Mouse (Mus musculus): ENCODE measurements around the gene Nfatc3. TPM values are rescaled to one million over a fixed set of nuclear protein-coding genes. Genes with fewer than 3 reads are reported as not detected.
A peak's percentile ranks its signal among the peaks of the same experiment; 100 is the strongest.

Gene Nfatc3
- polyA plus RNA-seq, 1 experiment from 2014 or later = 5.3 TPM

GRCm38 (mm10) chr8:106039605-106040004 is 19.0 kb upstream of the Nfatc3 start:
- H3K4me3 ChIP-seq (replicated peaks; ENCODE audit: low read length) = no peak overlapping the region
- 83% methylated on average over 4 of the region's 4 CpGs for WGBS
- no peaks in the 10 kb centered on the region for H3K27me3 ChIP-seq (ENCODE audit: control insufficient read depth, insufficient read depth, low read length)
- H3K9me3 ChIP-seq (replicated peaks; ENCODE audit: control insufficient read depth, low read length) = no peaks in the 10 kb centered on the region
- peaks cover 2% of the 10 kb centered on the region; the same call in 1 of the 2 replicates for H3K4me1 ChIP-seq (ENCODE audit: control insufficient read depth, insufficient read depth, low read length)
- H3K36me3 ChIP-seq (ENCODE audit: control insufficient read depth, insufficient read depth, low read length) = no peaks in the 10 kb centered on the region
- H3K4me2 ChIP-seq (ENCODE audit: low read depth, low read length) = no peak overlapping the region
- no peak overlapping the region for H3K9ac ChIP-seq (ENCODE audit: low read length)
- no peak for ATAC-seq (ENCODE audit: insufficient read depth, low FRiP score)
- no peak overlapping the region for H3K27ac ChIP-seq (ENCODE audit: low read length)

DNA sequence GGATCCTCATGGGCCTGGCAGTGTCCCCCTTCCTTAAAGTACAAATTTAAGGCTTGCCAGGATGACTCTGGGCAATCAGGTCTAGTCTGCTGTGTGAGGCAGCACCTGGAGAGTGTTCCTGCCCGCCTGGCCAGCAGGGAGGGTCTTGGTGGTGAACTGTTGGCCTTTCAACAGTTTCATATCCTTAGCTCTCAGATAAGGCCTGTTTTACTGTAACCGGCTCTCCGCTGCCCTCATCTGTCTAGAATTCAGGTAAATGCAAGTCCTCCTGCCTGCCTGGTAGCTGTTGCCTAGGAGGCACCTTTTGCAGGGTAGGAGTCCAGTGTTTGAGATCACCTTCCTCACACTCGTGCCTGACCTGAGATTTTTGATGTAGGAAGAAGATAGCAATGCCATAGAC is 18.4 kb upstream of the Nfatc3 start:
- Histone ChIP-seq H3K9me3 (replicated peaks; ENCODE audit: control insufficient read depth, low read length) (no peaks in the 10 kb centered on the region), H3K4me3 (replicated peaks; ENCODE audit: low read length) (no peak overlapping the region), H3K9ac (ENCODE audit: low read length) (no peak overlapping the region), H3K27ac (ENCODE audit: low read length) (no peak overlapping the region), H3K4me2 (ENCODE audit: low read depth, low read length) (no peak overlapping the region), H3K4me1 (ENCODE audit: control insufficient read depth, insufficient read depth, low read length) (peaks cover 2% of the 10 kb centered on the region; the same call in 1 of the 2 replicates), H3K36me3 (ENCODE audit: control insufficient read depth, insufficient read depth, low read length) (peaks cover 5% of the 10 kb centered on the region; the same call in 1 of the 2 replicates), H3K27me3 (ENCODE audit: control insufficient read depth, insufficient read depth, low read length) (no peaks in the 10 kb centered on the region)
- 61% methylated on average over 4 of the region's 4 CpGs for WGBS
- no peak for ATAC-seq (ENCODE audit: insufficient read depth, low FRiP score)

DNA sequence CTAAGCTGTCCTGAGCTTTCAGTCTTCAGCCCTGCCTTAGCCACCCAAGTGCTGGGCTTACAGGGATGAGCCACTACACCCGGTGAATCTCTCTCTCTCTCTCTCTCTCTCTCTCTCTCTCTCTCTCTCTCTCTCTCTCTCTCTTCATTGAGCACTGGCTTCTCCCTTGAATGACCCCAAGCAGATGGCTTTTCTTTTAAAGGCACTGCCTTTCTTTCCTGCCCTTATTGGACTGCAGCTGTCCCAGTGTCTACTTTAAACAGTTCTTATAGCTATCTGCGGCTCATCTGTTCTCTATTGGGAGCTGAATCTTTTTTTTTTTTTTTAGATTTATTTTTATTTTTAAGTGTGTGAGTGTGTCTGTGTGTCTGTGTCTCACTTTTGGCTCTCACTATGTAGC is 15.6 kb upstream of the Nfatc3 start:
- Histone ChIP-seq H3K4me2 (ENCODE audit: low read depth, low read length) (no peak overlapping the region), H3K9ac (ENCODE audit: low read length) (no peak overlapping the region), H3K27ac (ENCODE audit: low read length) (no peak overlapping the region), H3K9me3 (replicated peaks; ENCODE audit: control insufficient read depth, low read length) (no peaks in the 10 kb centered on the region), H3K36me3 (ENCODE audit: control insufficient read depth, insufficient read depth, low read length) (peaks cover 5% of the 10 kb centered on the region; the same call in 1 of the 2 replicates), H3K4me1 (ENCODE audit: control insufficient read depth, insufficient read depth, low read length) (peaks cover 2% of the 10 kb centered on the region; the same call in 1 of the 2 replicates), H3K27me3 (ENCODE audit: control insufficient read depth, insufficient read depth, low read length) (no peaks in the 10 kb centered on the region), H3K4me3 (replicated peaks; ENCODE audit: low read length) (no peak overlapping the region)
- WGBS = 69% methylated on average over 2 of the region's 2 CpGs
- no peak for ATAC-seq (ENCODE audit: insufficient read depth, low FRiP score)

GRCm38 (mm10) chr8:106044151-106044550 is 14.5 kb upstream of the Nfatc3 start:
- WGBS = 61% methylated on average over 3 of the region's 3 CpGs

DNA sequence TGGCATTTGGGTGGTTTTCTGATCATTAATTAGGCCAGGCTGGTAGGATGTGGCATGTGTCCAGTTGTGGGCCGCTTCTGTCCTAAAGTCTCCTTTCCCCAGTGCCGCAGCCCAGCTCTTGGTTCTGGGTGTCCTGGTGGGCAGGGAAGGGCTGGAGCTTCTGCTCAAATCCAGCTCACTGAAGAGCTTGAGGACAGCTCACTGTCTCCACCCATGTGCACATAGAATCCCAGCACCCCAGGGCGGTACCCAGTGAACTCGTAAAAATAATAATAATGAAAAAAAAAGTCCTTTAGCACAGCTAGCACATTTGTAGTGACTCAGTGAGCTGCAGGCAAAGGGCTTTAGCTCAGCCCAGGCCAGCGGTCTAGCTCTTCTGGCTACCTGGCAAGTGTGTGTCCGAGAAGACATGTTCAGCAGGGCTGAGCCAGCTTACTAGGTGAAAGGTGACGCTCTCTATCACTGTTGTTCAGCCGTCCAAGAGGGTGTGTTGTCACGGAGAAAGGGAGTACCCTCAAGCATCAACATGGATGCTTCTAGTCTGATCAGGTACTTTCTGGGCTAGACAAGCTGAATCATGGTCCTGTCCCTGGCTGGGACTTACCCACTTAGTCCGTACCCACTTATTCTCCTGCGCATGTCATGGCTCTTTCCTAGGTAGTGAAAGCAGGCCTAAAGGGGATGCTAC is 11.6 kb upstream of the Nfatc3 start:
- WGBS = 92% methylated on average over 11 of the region's 11 CpGs
- H3K4me3 ChIP-seq (replicated peaks; ENCODE audit: low read length) = no peak overlapping the region
- H3K4me2 ChIP-seq (ENCODE audit: low read depth, low read length) = no peak overlapping the region
- no peak for ATAC-seq (ENCODE audit: insufficient read depth, low FRiP score)
- H3K36me3 ChIP-seq (ENCODE audit: control insufficient read depth, insufficient read depth, low read length) = peaks cover 8% of the 10 kb centered on the region; the same call in 1 of the 2 replicates
- no peak overlapping the region for H3K9ac ChIP-seq (ENCODE audit: low read length)
- no peak overlapping the region for H3K27ac ChIP-seq (ENCODE audit: low read length)
- no peaks in the 10 kb centered on the region for H3K27me3 ChIP-seq (ENCODE audit: control insufficient read depth, insufficient read depth, low read length)
- no peaks in the 10 kb centered on the region for H3K9me3 ChIP-seq (replicated peaks; ENCODE audit: control insufficient read depth, low read length)
- no peaks in the 10 kb centered on the region for H3K4me1 ChIP-seq (ENCODE audit: control insufficient read depth, insufficient read depth, low read length)

More at GRCm38 (mm10) chr8:106044151-106044550, 14.5 kb upstream of the Nfatc3 start:
- Histone ChIP-seq H3K4me2 (ENCODE audit: low read depth, low read length) (no peak overlapping the region), H3K4me3 (replicated peaks; ENCODE audit: low read length) (no peak overlapping the region), H3K9me3 (replicated peaks; ENCODE audit: control insufficient read depth, low read length) (no peaks in the 10 kb centered on the region), H3K27ac (ENCODE audit: low read length) (no peak overlapping the region), H3K4me1 (ENCODE audit: control insufficient read depth, insufficient read depth, low read length) (peaks cover 2% of the 10 kb centered on the region; the same call in 1 of the 2 replicates), H3K36me3 (ENCODE audit: control insufficient read depth, insufficient read depth, low read length) (peaks cover 5% of the 10 kb centered on the region; the same call in 1 of the 2 replicates), H3K9ac (ENCODE audit: low read length) (peak overlapping the region; percentile 7; the same call in 1 of the 2 replicates), H3K27me3 (ENCODE audit: control insufficient read depth, insufficient read depth, low read length) (no peaks in the 10 kb centered on the region)
- no peak for ATAC-seq (ENCODE audit: insufficient read depth, low FRiP score)

DNA sequence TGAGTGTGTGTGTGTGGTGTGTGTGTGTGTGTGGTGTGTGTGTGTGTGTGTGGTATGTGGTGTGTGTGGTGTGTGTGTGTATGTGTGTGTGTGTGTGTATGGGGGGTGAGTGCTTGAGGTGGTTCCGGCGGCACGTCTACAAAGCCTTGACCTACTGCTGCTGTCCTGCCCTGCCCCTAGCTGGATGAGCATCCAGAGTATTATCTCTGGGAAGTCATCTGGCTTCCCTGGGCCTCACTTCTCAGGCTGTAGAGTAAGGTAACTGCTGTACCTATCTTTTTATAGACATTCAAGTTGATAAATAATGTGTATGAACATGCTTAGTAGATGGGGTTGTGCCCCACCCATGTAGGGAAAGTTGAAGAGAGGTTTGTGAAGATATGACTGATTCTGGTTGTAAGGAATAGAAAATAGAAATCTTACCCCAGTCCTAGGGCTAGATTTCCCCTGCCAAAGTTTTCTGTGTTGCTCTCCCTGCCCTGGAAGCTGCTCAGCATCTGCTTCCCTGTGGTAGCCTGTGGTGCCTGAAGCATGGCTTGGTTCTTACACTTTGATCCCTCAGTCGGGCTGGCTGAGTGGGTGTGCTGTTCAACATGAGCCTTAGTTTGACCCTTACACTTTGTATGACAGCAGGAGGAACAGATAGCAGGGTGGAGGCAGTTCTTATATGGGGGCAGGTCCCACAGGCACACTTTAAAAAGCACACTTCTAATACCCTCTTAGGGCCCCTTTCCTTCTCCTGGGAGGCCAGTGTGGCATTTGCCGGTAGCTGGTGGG is 10.6 kb upstream of the Nfatc3 start:
- H3K9me3 ChIP-seq (replicated peaks; ENCODE audit: control insufficient read depth, low read length) = no peaks in the 10 kb centered on the region
- 80% methylated on average over 5 of the region's 5 CpGs for WGBS
- no peaks in the 10 kb centered on the region for H3K27me3 ChIP-seq (ENCODE audit: control insufficient read depth, insufficient read depth, low read length)

GRCm38 (mm10) chr8:106049840-106050239 is 8.8 kb upstream of the Nfatc3 start:
- no peak for ATAC-seq (ENCODE audit: insufficient read depth, low FRiP score)

More for the DNA sequence above, 10.6 kb upstream of the Nfatc3 start:
- H3K4me2 ChIP-seq (ENCODE audit: low read depth, low read length) = no peak overlapping the region
- no peak overlapping the region for H3K4me3 ChIP-seq (replicated peaks; ENCODE audit: low read length)
- H3K4me1 ChIP-seq (ENCODE audit: control insufficient read depth, insufficient read depth, low read length) = no peaks in the 10 kb centered on the region
- no peak overlapping the region for H3K9ac ChIP-seq (ENCODE audit: low read length)
- no peak overlapping the region for H3K27ac ChIP-seq (ENCODE audit: low read length)
- ATAC-seq (ENCODE audit: insufficient read depth, low FRiP score) = no peak
- H3K36me3 ChIP-seq (ENCODE audit: control insufficient read depth, insufficient read depth, low read length) = peaks cover 11% of the 10 kb centered on the region; the same call in 1 of the 2 replicates

GRCm38 (mm10) chr8:106051068-106051467 is 7.6 kb upstream of the Nfatc3 start:
- 82% methylated on average over 3 of the region's 3 CpGs for WGBS
- no peaks in the 10 kb centered on the region for H3K9me3 ChIP-seq (replicated peaks; ENCODE audit: control insufficient read depth, low read length)

More at GRCm38 (mm10) chr8:106049840-106050239, 8.8 kb upstream of the Nfatc3 start:
- Histone ChIP-seq H3K4me1 (ENCODE audit: control insufficient read depth, insufficient read depth, low read length) (peaks cover 7% of the 10 kb centered on the region; the same call in 1 of the 2 replicates), H3K36me3 (ENCODE audit: control insufficient read depth, insufficient read depth, low read length) (peaks cover 14% of the 10 kb centered on the region; the same call in 1 of the 2 replicates), H3K27ac (ENCODE audit: low read length) (no peak overlapping the region), H3K9me3 (replicated peaks; ENCODE audit: control insufficient read depth, low read length) (no peaks in the 10 kb centered on the region), H3K4me3 (replicated peaks; ENCODE audit: low read length) (no peak overlapping the region), H3K9ac (ENCODE audit: low read length) (no peak overlapping the region), H3K27me3 (ENCODE audit: control insufficient read depth, insufficient read depth, low read length) (no peaks in the 10 kb centered on the region), H3K4me2 (ENCODE audit: low read depth, low read length) (no peak overlapping the region)
- 89% methylated on average over 6 of the region's 6 CpGs for WGBS

More at GRCm38 (mm10) chr8:106051068-106051467, 7.6 kb upstream of the Nfatc3 start:
- ATAC-seq (ENCODE audit: insufficient read depth, low FRiP score) = no peak
- peaks cover 7% of the 10 kb centered on the region; the same call in 1 of the 2 replicates for H3K4me1 ChIP-seq (ENCODE audit: control insufficient read depth, insufficient read depth, low read length)
- no peak overlapping the region for H3K4me3 ChIP-seq (replicated peaks; ENCODE audit: low read length)
- H3K9ac ChIP-seq (ENCODE audit: low read length) = no peak overlapping the region
- H3K4me2 ChIP-seq (ENCODE audit: low read depth, low read length) = no peak overlapping the region
- H3K27me3 ChIP-seq (ENCODE audit: control insufficient read depth, insufficient read depth, low read length) = no peaks in the 10 kb centered on the region
- H3K36me3 ChIP-seq (ENCODE audit: control insufficient read depth, insufficient read depth, low read length) = peaks cover 11% of the 10 kb centered on the region; the same call in 1 of the 2 replicates
- H3K27ac ChIP-seq (ENCODE audit: low read length) = no peak overlapping the region

Measured in stomach, embryonic 16.5 days (tissue).